Mouse (Mus musculus): ENCODE data around the gene Upk1b. TPM values are rescaled to one million over a fixed set of nuclear protein-coding genes. Genes with fewer than 3 reads are reported as not detected.

The Upk1b gene
- polyA plus RNA-seq, 1 experiment from 2014 or later = 3.1 TPM

DNA sequence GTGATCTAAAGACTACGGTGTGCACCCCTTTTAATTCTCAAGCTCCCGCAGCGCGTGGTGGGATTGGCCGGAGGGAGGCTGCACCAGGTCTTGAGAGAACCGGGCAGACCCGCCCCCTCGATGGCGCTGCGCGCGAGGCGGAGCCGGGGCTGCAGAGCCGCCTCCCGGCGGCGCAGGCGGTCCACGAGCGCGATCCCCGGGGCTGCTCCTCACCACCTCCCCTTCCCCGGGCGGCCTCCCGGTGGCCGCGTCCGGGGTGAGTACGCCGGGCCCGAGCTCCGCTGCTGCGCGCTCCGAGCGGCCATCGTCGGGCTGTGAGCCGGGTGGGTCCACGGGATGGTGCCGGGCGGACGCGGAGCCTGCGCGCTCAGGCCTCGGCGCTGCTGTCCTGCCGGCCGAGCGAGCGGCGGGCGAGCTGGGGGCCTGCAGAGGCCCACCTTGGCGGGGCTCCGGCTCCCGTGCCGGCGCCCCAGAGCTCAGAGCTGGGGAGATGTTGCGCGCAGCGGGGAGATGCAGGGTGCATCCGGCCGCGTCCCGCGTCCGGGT lies 57.9 kb downstream of the Upk1b start, which contains the start of gene B4galt4:
Gene B4galt4 (plus strand): TSS at position 152 of the 546 bp plus-strand sequence.
- under 1% methylated on average over 67 of the region's 69 CpGs for WGBS
- Histone ChIP-seq H3K9ac (peak within 1 kb of the TSS; percentile 74), H3K4me2 (replicated peaks) (peak within 1 kb of the TSS; percentile 67), H3K27ac (peak within 1 kb of the TSS; percentile 82), H3K36me3 (no peaks in the 10 kb centered on the region), H3K4me3 (peak within 1 kb of the TSS; percentile 62), H3K27me3 (no peaks in the 10 kb centered on the region), H3K9me3 (no peaks in the 10 kb centered on the region), H3K4me1 (0 out of 2 replicates have a peak, but pooled peaks cover 8% of the 10 kb centered on the region)
- peak; percentile 89 for ATAC-seq (ENCODE audit: insufficient number of reproducible peaks, insufficient read depth, low FRiP score, low TSS enrichment)

GRCm38 (mm10) chr16:38741204-38741903 lies 58.8 kb downstream of the Upk1b start:
- H3K9ac ChIP-seq = no peak overlapping the region
- no peaks in the 10 kb centered on the region for H3K9me3 ChIP-seq
- H3K27me3 ChIP-seq = no peaks in the 10 kb centered on the region
- peak overlapping the region; percentile 67 for H3K4me2 ChIP-seq (replicated peaks)
- WGBS = 77% methylated on average over 13 of the region's 13 CpGs
- peak overlapping the region; percentile 62 for H3K4me3 ChIP-seq
- H3K27ac ChIP-seq = no peak overlapping the region; the same call in 1 of the 2 replicates
- H3K4me1 ChIP-seq = 0 out of 2 replicates have a peak, but pooled peaks cover 8% of the 10 kb centered on the region
- ATAC-seq (ENCODE audit: insufficient number of reproducible peaks, insufficient read depth, low FRiP score, low TSS enrichment) = no peak
- no peaks in the 10 kb centered on the region for H3K36me3 ChIP-seq

GRCm38 (mm10) chr16:38730921-38731320 lies 69.2 kb downstream of the Upk1b start:
- WGBS = 48% methylated on average over 8 of the region's 8 CpGs

DNA sequence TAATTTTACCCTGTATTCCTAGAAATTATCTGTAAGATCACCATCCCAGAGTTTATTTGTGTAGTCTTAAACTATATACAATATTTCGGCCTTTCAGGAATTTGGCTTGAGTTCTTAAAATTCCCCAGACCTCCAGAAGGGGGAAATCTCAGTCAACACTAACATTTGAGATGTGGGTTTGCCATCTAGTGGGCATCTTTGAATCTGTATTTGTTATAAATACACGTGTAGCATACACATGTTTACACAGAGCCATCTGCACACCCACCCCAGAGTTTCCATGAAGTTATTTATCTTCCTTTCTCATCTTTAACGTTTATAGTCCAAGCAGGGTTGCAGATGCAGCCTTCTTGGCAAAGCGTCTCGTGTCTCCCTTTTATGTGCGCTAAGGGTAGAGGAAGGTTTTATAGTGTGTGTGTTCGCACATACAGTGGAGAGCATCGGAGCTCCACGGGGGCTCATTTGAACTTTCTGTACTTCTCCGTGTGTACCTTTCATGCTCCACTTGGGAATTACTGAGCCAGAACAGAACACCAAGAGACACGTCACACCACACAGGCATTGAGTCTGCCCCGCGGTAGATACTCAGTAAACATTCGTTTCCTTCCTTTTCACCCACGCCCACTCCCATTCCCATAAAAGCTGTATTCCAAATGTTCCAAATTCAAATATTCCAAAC lies 70.4 kb downstream of the Upk1b start:
- no peak overlapping the region for H3K4me2 ChIP-seq (replicated peaks)
- H3K36me3 ChIP-seq = no peaks in the 10 kb centered on the region
- no peak overlapping the region for H3K4me3 ChIP-seq
- no peaks in the 10 kb centered on the region for H3K9me3 ChIP-seq
- 59% methylated on average over 15 of the region's 15 CpGs for WGBS
- H3K27ac ChIP-seq = no peak overlapping the region
- H3K9ac ChIP-seq = no peak overlapping the region
- 0 out of 2 replicates have a peak, but pooled peaks cover 2% of the 10 kb centered on the region for H3K4me1 ChIP-seq
- ATAC-seq (ENCODE audit: insufficient number of reproducible peaks, insufficient read depth, low FRiP score, low TSS enrichment) = no peak
- H3K27me3 ChIP-seq = no peaks in the 10 kb centered on the region

More at GRCm38 (mm10) chr16:38730921-38731320, 69.2 kb downstream of the Upk1b start:
- Histone ChIP-seq H3K27ac (no peak overlapping the region), H3K9me3 (no peaks in the 10 kb centered on the region), H3K27me3 (no peaks in the 10 kb centered on the region), H3K4me3 (no peak overlapping the region), H3K9ac (no peak overlapping the region), H3K4me1 (0 out of 2 replicates have a peak, but pooled peaks cover 2% of the 10 kb centered on the region), H3K4me2 (replicated peaks) (no peak overlapping the region), H3K36me3 (no peaks in the 10 kb centered on the region)
- no peak for ATAC-seq (ENCODE audit: insufficient number of reproducible peaks, insufficient read depth, low FRiP score, low TSS enrichment)

- Histone ChIP-seq H3K27me3 (no peaks in the 10 kb centered on the region), H3K4me3 (no peak overlapping the region), H3K27ac (no peak overlapping the region), H3K9ac (no peak overlapping the region), H3K4me1 (0 out of 2 replicates have a peak, but pooled peaks cover 2% of the 10 kb centered on the region), H3K9me3 (no peaks in the 10 kb centered on the region), H3K36me3 (no peaks in the 10 kb centered on the region), H3K4me2 (replicated peaks) (no peak overlapping the region)
- 79% methylated on average over 6 of the region's 6 CpGs for WGBS
- ATAC-seq (ENCODE audit: insufficient number of reproducible peaks, insufficient read depth, low FRiP score, low TSS enrichment) = no peak
These were observed 71.0 kb downstream of the Upk1b start for GRCm38 (mm10) chr16:38729139-38729538.

DNA sequence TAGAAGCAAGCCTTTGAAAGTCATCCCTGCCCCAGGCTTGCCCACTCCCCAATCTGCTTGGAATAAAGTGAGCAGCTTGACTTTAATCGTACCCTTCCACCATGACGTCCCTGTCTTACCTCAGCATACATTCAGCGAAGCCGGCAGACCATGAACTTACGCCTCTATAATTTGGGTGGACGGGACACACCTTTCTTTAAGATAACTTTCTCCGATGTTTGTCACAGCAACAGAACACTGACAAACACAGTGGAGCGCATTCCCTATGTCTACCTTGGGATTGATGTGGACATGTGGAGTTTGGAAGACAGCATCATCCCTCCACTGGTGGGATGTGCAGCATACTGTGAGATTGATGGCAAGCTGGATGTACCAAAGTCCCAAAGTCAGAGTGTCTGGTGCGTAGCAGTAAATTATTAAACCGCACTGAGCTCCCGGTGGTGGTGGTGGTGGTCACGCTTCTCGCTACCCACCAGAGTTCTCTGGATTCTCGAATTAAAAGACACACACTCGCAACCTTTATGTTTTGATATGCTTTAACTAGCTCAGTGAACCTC lies 71.5 kb downstream of the Upk1b start:
- ATAC-seq (ENCODE audit: insufficient number of reproducible peaks, insufficient read depth, low FRiP score, low TSS enrichment) = no peak
- Histone ChIP-seq H3K4me2 (replicated peaks) (no peak overlapping the region), H3K9ac (no peak overlapping the region), H3K9me3 (no peaks in the 10 kb centered on the region), H3K27ac (no peak overlapping the region), H3K36me3 (no peaks in the 10 kb centered on the region), H3K27me3 (no peaks in the 10 kb centered on the region), H3K4me3 (no peak overlapping the region), H3K4me1 (0 out of 2 replicates have a peak, but pooled peaks cover 2% of the 10 kb centered on the region)
- 92% methylated on average over 15 of the region's 15 CpGs for WGBS

- H3K27ac ChIP-seq = no peak overlapping the region
- no peak for ATAC-seq (ENCODE audit: insufficient number of reproducible peaks, insufficient read depth, low FRiP score, low TSS enrichment)
These were observed 75.2 kb downstream of the Upk1b start for GRCm38 (mm10) chr16:38724974-38725373.

GRCm38 (mm10) chr16:38724256-38724655 lies 75.9 kb downstream of the Upk1b start:
- no peak overlapping the region for H3K27ac ChIP-seq
- H3K4me3 ChIP-seq = no peak overlapping the region
- H3K9ac ChIP-seq = no peak overlapping the region
- H3K27me3 ChIP-seq = no peaks in the 10 kb centered on the region
- no peaks in the 10 kb centered on the region for H3K9me3 ChIP-seq
- no peak for ATAC-seq (ENCODE audit: insufficient number of reproducible peaks, insufficient read depth, low FRiP score, low TSS enrichment)
- 77% methylated on average over 8 of the region's 8 CpGs for WGBS
- H3K4me2 ChIP-seq (replicated peaks) = no peak overlapping the region
- no peaks in the 10 kb centered on the region for H3K36me3 ChIP-seq
- H3K4me1 ChIP-seq = 0 out of 2 replicates have a peak, but pooled peaks cover under 1% of the 10 kb centered on the region

More at GRCm38 (mm10) chr16:38724974-38725373, 75.2 kb downstream of the Upk1b start:
- Histone ChIP-seq H3K9me3 (no peaks in the 10 kb centered on the region), H3K36me3 (no peaks in the 10 kb centered on the region), H3K4me1 (0 out of 2 replicates have a peak, but pooled peaks cover 2% of the 10 kb centered on the region), H3K4me2 (replicated peaks) (no peak overlapping the region), H3K4me3 (no peak overlapping the region), H3K9ac (no peak overlapping the region), H3K27me3 (no peaks in the 10 kb centered on the region)
- 66% methylated on average over 13 of the region's 13 CpGs for WGBS

Other genes with a start within 250 kb of the Upk1b start
- gene Tmem39a, start 241.6 kb downstream of the Upk1b start, polyA plus RNA-seq (2016; fragmentation: Nextera tagmentation; extraction: Ambion mirVana) = 119 and 131 TPM in 2 replicates
- gene Arhgap31, start 87.1 kb downstream of the Upk1b start, polyA plus RNA-seq (2016; fragmentation: Nextera tagmentation; extraction: Ambion mirVana) = 14.3 and 16.5 TPM in 2 replicates
- 30.5 and 32.2 TPM in 2 replicates for gene B4galt4, start 58.1 kb downstream of the Upk1b start, polyA plus RNA-seq (2016; fragmentation: Nextera tagmentation; extraction: Ambion mirVana)
- not detected in 2 replicates for gene 4930435E12Rik, start 28.4 kb upstream of the Upk1b start, polyA plus RNA-seq (2016; fragmentation: Nextera tagmentation; extraction: Ambion mirVana)
- 0.81 and 0.99 TPM in 2 replicates for gene Igsf11, start 92.3 kb upstream of the Upk1b start, polyA plus RNA-seq (2016; fragmentation: Nextera tagmentation; extraction: Ambion mirVana)